Mouse (Mus musculus) testis, adult 2 months (tissue): ENCODE data around the gene Mpg.

ENCODE experiments used
- CTCF ChIP-seq: fragments of 200-500 bp; IDR thresholded peaks from 2 replicates; pipeline ENCODE4 v1.5.1; 2012; ENCODE audit warnings: low read depth, mild to moderate bottlenecking, inconsistent platforms, low read length, moderate library complexity; ENCODE audit not compliant: control insufficient read depth, insufficient read depth, insufficient replicate concordance
- POLR2A ChIP-seq: fragments of 200-500 bp; IDR thresholded peaks from 2 replicates; pipeline ENCODE4 v1.6.1; 2012; ENCODE audit warnings: low read depth, mild to moderate bottlenecking, inconsistent platforms, low read length, moderate library complexity; ENCODE audit not compliant: control insufficient read depth

DNA sequence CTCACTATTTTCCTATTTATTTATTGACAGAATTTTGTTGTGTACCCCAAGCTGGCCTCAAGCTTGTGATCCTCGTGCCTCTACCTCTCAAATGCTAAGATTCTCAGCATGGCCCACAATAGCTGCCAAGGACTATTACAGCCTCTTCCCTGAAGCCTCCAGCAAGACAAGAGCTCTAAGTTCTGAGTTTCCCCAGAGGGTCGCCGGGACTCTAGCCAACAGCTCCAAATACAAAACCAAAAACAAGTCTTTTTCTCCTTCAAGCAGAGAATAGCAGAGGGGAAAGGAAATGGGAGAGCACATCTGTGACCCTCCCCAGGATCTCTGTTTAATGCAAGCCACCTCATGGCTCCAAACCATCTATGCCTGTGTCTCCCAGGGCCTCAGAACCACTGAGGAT lies 17.8 kb downstream of the Mpg start:
- TF ChIP-seq POLR2A, result no peak
- no peak for TF ChIP-seq CTCF
